Mouse (Mus musculus) Patski (cell line): ENCODE data around the gene Lrrc49. TPM values are rescaled to one million over a fixed set of nuclear protein-coding genes. Genes with fewer than 3 reads are reported as not detected.

Experiments used
- ATAC-seq: fragments of 100-300 bp; one replicate; pipeline ENCODE4 v1.8.0; 2021
- CTCF ChIA-PET: fragments of 350-600 bp; sonication (Branson Sonifier 250); formaldehyde crosslinking; loops from one replicate; lab custom pipeline; 2022; ENCODE audit warnings: inconsistent platforms; lab: Charles Lee
- POLR2A ChIA-PET: fragments of 350-600 bp; sonication (Branson Sonifier 250); formaldehyde crosslinking; loops from one replicate; lab custom pipeline; 2022; ENCODE audit warnings: antibody characterized with exemption, inconsistent platforms; lab: Charles Lee
- DNase-seq: peaks from one replicate; pipeline ENCODE4 v3.0.0-alpha.2; 2011; ENCODE audit warnings: low read depth, low spot score
- H3K27me3 ChIP-seq: fragments of 371-371 bp; one replicate; pipeline ENCODE4 v1.5.1; 2021
- CTCF ChIP-seq: fragments of 100-300 bp; IDR thresholded peaks from one replicate; pipeline ENCODE4 v1.5.1; 2021
- in situ Hi-C: fragments of 300-500 bp; cut with MboI; formaldehyde crosslinking; loops from 3 replicates; pipeline ENCODE4 v1.11.1; 2018; ENCODE audit warnings: low pct_unique_long_range_greater_than_20kb, mixed read lengths
- polyA plus RNA-seq: library from polyadenylated mRNA; unstranded; gene quantifications from one replicate; pipeline ENCODE4 v1.2.3, GENCODE M21; 2021

Gene Lrrc49
- polyA plus RNA-seq, 1 experiment from 2014 or later: 22.7 TPM

GRCm38 (mm10) chr9:60573011-60573410 is 114.9 kb downstream of the Lrrc49 start:
- no peak for TF ChIP-seq CTCF
- no peaks in the 10 kb centered on the region for H3K27me3 ChIP-seq

GRCm38 (mm10) chr9:60571725-60572124 is 116.2 kb downstream of the Lrrc49 start:
- ChIA-PET CTCF (no interaction called here), POLR2A (no interaction called here)
- no peaks in the 10 kb centered on the region for H3K27me3 ChIP-seq
- no peak for TF ChIP-seq CTCF
- DNase-seq: no peak
- in situ Hi-C loops: no loop called here
- ATAC-seq: no peak

More at GRCm38 (mm10) chr9:60573011-60573410, 114.9 kb downstream of the Lrrc49 start:
- DNase-seq (no peak), ATAC-seq (no peak)
- ChIA-PET CTCF (no interaction called here), POLR2A (no interaction called here)
- in situ Hi-C loops: no loop called here

- no peaks in the 10 kb centered on the region for H3K27me3 ChIP-seq
- DNase-seq (no peak), ATAC-seq (no peak)
- POLR2A ChIA-PET: no interaction called here
- in situ Hi-C loops: no loop called here
- TF ChIP-seq CTCF: no peak
- CTCF ChIA-PET: no interaction called here
These were observed 116.9 kb downstream of the Lrrc49 start for GRCm38 (mm10) chr9:60571041-60571440.

GRCm38 (mm10) chr9:60569366-60569765 is 118.6 kb downstream of the Lrrc49 start:
- no peak for TF ChIP-seq CTCF
- in situ Hi-C loops: no loop called here
- H3K27me3 ChIP-seq: no peaks in the 10 kb centered on the region
- no peak for DNase-seq
- ChIA-PET CTCF (no interaction called here), POLR2A (interaction anchor here (0.6 kb wide), 1 partner anchor 8 kb away, joined by 3 read pairs; no protein-coding TSS in a partner anchor)
- ATAC-seq: no peak

- TF ChIP-seq CTCF: no peak
- CTCF ChIA-PET: no interaction called here
- no peaks in the 10 kb centered on the region for H3K27me3 ChIP-seq
- DNase-seq: no peak
- in situ Hi-C loops: no loop called here
- no peak for ATAC-seq
- POLR2A ChIA-PET: no interaction called here
These were observed 124.1 kb downstream of the Lrrc49 start for GRCm38 (mm10) chr9:60563809-60564208.

GRCm38 (mm10) chr9:60562443-60563371 is 125.3 kb downstream of the Lrrc49 start:
- POLR2A ChIA-PET: no interaction called here
- DNase-seq (peak; percentile 17), ATAC-seq (no peak)
- no peak for TF ChIP-seq CTCF
- H3K27me3 ChIP-seq: no peaks in the 10 kb centered on the region
- in situ Hi-C loops: no loop called here
- CTCF ChIA-PET: interaction anchor here (0.8 to 1.0 kb wide), 2 partner anchors 23 to 320 kb away, joined by 3 read pairs; no protein-coding TSS in a partner anchor

GRCm38 (mm10) chr9:60561641-60562289 is 126.2 kb downstream of the Lrrc49 start:
- DNase-seq (no peak), ATAC-seq (no peak)
- CTCF ChIA-PET: interaction anchor here (0.8 to 1.9 kb wide), 3 partner anchors 24 to 319 kb away, joined by 3 to 5 read pairs (median 3); no protein-coding TSS in a partner anchor
- POLR2A ChIA-PET: interaction anchor here (1.0 kb wide), 1 partner anchor 155 kb away, joined by 3 read pairs; no protein-coding TSS in a partner anchor
- no peaks in the 10 kb centered on the region for H3K27me3 ChIP-seq
- TF ChIP-seq CTCF: no peak
- in situ Hi-C loops: no loop called here

- POLR2A ChIA-PET: interaction anchor here (0.6 to 0.7 kb wide), 2 partner anchors 25 to 404 kb away, joined by 4 to 5 read pairs; no protein-coding TSS in a partner anchor
- in situ Hi-C loops: no loop called here
- DNase-seq (no peak), ATAC-seq (no peak)
- CTCF ChIA-PET: no interaction called here
- H3K27me3 ChIP-seq: no peaks in the 10 kb centered on the region
- TF ChIP-seq CTCF: no peak
These were observed 129.5 kb downstream of the Lrrc49 start for GRCm38 (mm10) chr9:60558507-60558906.

GRCm38 (mm10) chr9:60551238-60551637 is 136.7 kb downstream of the Lrrc49 start:
- CTCF ChIA-PET: interaction anchor here (1.1 to 1.6 kb wide), 2 partner anchors 27 to 308 kb away, joined by 3 read pairs; no protein-coding TSS in a partner anchor
- DNase-seq: no peak
- POLR2A ChIA-PET: interaction anchor here (0.6 kb wide), 1 partner anchor 525 kb away, joined by 3 read pairs; no protein-coding TSS in a partner anchor
- H3K27me3 ChIP-seq: no peaks in the 10 kb centered on the region
- no peak for TF ChIP-seq CTCF
- in situ Hi-C loops: no loop called here
- ATAC-seq: no peak

GRCm38 (mm10) chr9:60548182-60548581 is 139.8 kb downstream of the Lrrc49 start:
- DNase-seq (no peak), ATAC-seq (no peak)
- ChIA-PET POLR2A (no interaction called here), CTCF (interaction anchor here (0.9 to 5.0 kb wide), 2 partner anchors 9 to 304 kb away, joined by 3 to 24 read pairs; no protein-coding TSS in a partner anchor)
- in situ Hi-C loops: no loop called here
- no peaks in the 10 kb centered on the region for H3K27me3 ChIP-seq
- peak; percentile 82 for TF ChIP-seq CTCF
